Mouse (Mus musculus) left cerebral cortex, adult 9 months (tissue): ENCODE results near the gene Gm2237.
"Not testable (repeated sequence)": the region's sequence is repeated elsewhere in the genome, so short reads cannot be mapped to it uniquely, and the experiment has no call there.

Experiments used
- DNase-seq, 2 experiments: peaks; one replicate each; pipeline ENCODE4 v3.0.0; 2022; ENCODE audit warnings: low spot score in 2 of 2

Gene Gm2237

GRCm38 (mm10) chr14:19584804-19585667, at the start of gene Gm2237:
TSS of gene Gm2237 (minus strand) at chr14:19585135.
- DNase-seq = not testable (repeated sequence)

GRCm38 (mm10) chr14:19602481-19602880, 17.5 kb upstream of the Gm2237 start, which contains the start of gene Gm5458:
TSS of gene Gm5458 (minus strand) at chr14:19602581.
- DNase-seq = not testable (repeated sequence)

DNA sequence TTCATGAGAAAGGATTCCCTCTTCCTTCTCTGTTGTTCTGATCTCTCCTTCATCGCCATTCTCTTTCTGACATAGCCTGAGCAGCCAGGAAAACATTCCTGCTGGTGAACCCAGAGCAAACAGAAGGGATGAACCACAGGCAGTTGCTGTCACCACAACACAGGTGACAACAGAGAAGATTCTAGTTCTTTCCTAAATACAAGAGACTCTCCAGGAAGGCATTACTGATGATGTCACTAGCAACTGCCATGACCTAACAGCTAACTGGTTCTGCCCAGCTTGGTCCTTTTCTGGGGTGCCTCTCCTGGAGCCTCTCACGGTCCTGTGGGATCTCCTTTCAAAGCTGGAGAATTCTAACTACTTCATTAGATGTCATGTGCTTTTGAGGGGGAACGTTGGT, 35.1 kb downstream of the Gm2237 start, which contains the start of gene Gm2244:
Gene Gm2244, minus strand, starts transcription at position 101 of the 400 bp plus-strand sequence.
- DNase-seq = not testable (repeated sequence)
